Mouse (Mus musculus): ENCODE measurements around the gene Ccdc122.

DNA sequence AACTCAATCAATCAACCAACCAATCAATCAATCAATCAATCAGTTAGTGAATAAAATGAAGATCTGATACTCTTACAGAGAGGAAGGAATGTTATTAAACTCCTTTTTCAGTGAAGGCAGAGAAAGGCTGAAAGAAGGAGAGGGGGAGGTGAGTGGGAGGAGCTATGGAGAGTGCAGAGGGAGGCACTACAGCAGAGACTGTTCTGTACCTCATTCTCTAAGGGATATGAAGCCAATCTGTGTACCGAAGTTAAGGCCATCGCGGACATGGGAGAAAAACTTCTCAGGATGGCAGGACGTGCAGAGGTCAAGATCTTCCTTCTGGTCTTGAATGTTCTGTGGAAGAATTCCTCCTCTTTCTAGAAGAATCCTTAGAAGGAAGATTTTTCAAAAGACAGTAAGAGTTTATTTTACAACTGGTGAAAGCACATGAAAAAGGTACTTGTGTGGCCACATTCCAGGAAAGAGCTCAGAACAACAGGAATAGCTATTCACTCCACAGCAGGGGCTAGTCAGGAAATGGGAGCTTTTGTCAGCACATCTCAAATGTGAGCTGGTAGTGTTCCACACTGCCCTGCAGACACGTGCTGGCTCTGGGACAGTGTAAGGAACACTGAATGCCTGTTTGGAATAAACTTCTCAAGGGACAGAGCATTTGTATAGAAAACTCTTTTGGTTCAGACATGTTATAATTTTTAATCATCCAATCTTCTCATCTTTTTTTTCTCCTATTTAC, 7.1 kb upstream of the Ccdc122 start:
- TF ChIP-seq CTCF (IDR thresholded peaks at IDR 0.05; ENCODE audit: control insufficient read depth, insufficient read depth, low read length) (no peak), POLR2A (IDR thresholded peaks at IDR 0.05; ENCODE audit: borderline replicate concordance, control insufficient read depth, low read depth, low read length) (no peak)
